Mouse (Mus musculus) stomach, embryonic 14.5 days (tissue): ENCODE results near the gene Paqr3. TPM values are rescaled to one million over a fixed set of nuclear protein-coding genes. Genes with fewer than 3 reads are reported as not detected.

Experiments
- ATAC-seq: fragments of 200-750 bp; cut with Nextera tagmentation; 2 replicates; pipeline ENCODE4 v1.8.0; 2017; ENCODE audit warnings: low read depth, moderate TSS enrichment; ENCODE audit not compliant: insufficient number of reproducible peaks, insufficient read depth, low FRiP score
- H3K27ac ChIP-seq: fragments of 300-500 bp; sonication (generic); 2 replicates; pipeline ENCODE4 v1.5.1; 2014; ENCODE audit warnings: mild to moderate bottlenecking, low read length, moderate library complexity, mixed read lengths
- H3K27me3 ChIP-seq: fragments of 300-500 bp; sonication (generic); 2 replicates; pipeline ENCODE4 v1.6.1; 2014; ENCODE audit warnings: low read length, control low read depth, mixed read lengths; ENCODE audit not compliant: control insufficient read depth, insufficient read depth
- H3K36me3 ChIP-seq: fragments of 300-500 bp; sonication (generic); 2 replicates; pipeline ENCODE4 v1.6.1; 2014; ENCODE audit warnings: mild to moderate bottlenecking, control low read depth, low read length, moderate library complexity, mixed read lengths; ENCODE audit not compliant: control insufficient read depth, insufficient read depth
- H3K4me1 ChIP-seq: fragments of 300-500 bp; sonication (generic); 2 replicates; pipeline ENCODE4 v1.6.1; 2014; ENCODE audit warnings: low read length, control low read depth, mixed read lengths; ENCODE audit not compliant: control insufficient read depth, insufficient read depth
- H3K4me2 ChIP-seq: fragments of 300-500 bp; sonication (generic); replicated peaks from 2 replicates; pipeline ENCODE4 v1.6.1; 2014; ENCODE audit warnings: low read depth, low read length, control low read depth
- H3K4me3 ChIP-seq: fragments of 300-500 bp; sonication (generic); 2 replicates; pipeline ENCODE4 v1.5.1; 2014; ENCODE audit warnings: low read depth, low read length, control low read depth
- H3K9ac ChIP-seq: fragments of 300-500 bp; sonication (generic); replicated peaks from 2 replicates; pipeline ENCODE4 v1.6.1; 2014; ENCODE audit warnings: low read depth, mild to moderate bottlenecking, control low read depth, low read length, moderate library complexity, mixed read lengths
- H3K9me3 ChIP-seq: fragments of 300-500 bp; sonication (generic); 2 replicates; pipeline ENCODE4 v1.6.1; 2016; ENCODE audit warnings: low read depth, low read length, control low read depth; ENCODE audit not compliant: control insufficient read depth
- WGBS: fragments of 180-500 bp; shearing (Covaris S2); extraction: QIAGEN DNeasy Blood & Tissue Kit; methylation state at CpG from one replicate; pipeline ENCODE4 v1.1.7; 2014; 5-methylcytosine and 5-hydroxymethylcytosine counted together
- polyA plus RNA-seq: library from polyadenylated mRNA; unstranded; fragments of >200 nt; fragmentation: Nextera tagmentation; extraction: Ambion mirVana; gene quantifications from 2 replicates; pipeline ENCODE4 v1.2.1, GENCODE M21; 2014

Paqr3 gene
- polyA plus RNA-seq, 1 experiment from 2014 or later = 5.1 TPM

GRCm38 (mm10) chr5:97081481-97081880 is 29.9 kb downstream of the Paqr3 start:
- WGBS = 64% methylated on average over 3 of the region's 3 CpGs
- ATAC-seq = no peak
- H3K4me1 ChIP-seq = no peaks in the 10 kb centered on the region
- H3K4me3 ChIP-seq = no peak overlapping the region
- H3K4me2 ChIP-seq = no peak overlapping the region
- H3K27ac ChIP-seq = no peak overlapping the region
- H3K36me3 ChIP-seq = no peaks in the 10 kb centered on the region
- H3K9ac ChIP-seq = no peak overlapping the region
- H3K9me3 ChIP-seq = no peaks in the 10 kb centered on the region
- no peaks in the 10 kb centered on the region for H3K27me3 ChIP-seq

GRCm38 (mm10) chr5:97078641-97079040 is 32.8 kb downstream of the Paqr3 start:
- 77% methylated on average over 5 of the region's 5 CpGs for WGBS
- H3K36me3 ChIP-seq = no peaks in the 10 kb centered on the region
- H3K4me3 ChIP-seq = no peak overlapping the region
- ATAC-seq = no peak
- H3K27me3 ChIP-seq = no peaks in the 10 kb centered on the region
- no peak overlapping the region for H3K4me2 ChIP-seq
- H3K9ac ChIP-seq = no peak overlapping the region
- H3K9me3 ChIP-seq = no peaks in the 10 kb centered on the region
- no peak overlapping the region for H3K27ac ChIP-seq
- H3K4me1 ChIP-seq = no peaks in the 10 kb centered on the region

- Histone ChIP-seq H3K9ac (no peak overlapping the region), H3K4me3 (no peak overlapping the region), H3K9me3 (no peaks in the 10 kb centered on the region), H3K4me2 (no peak overlapping the region), H3K27me3 (no peaks in the 10 kb centered on the region), H3K36me3 (no peaks in the 10 kb centered on the region), H3K4me1 (no peaks in the 10 kb centered on the region), H3K27ac (no peak overlapping the region)
- 64% methylated on average over 7 of the region's 7 CpGs for WGBS
- no peak for ATAC-seq
Observed at GRCm38 (mm10) chr5:97077676-97078075, 33.7 kb downstream of the Paqr3 start.

- Histone ChIP-seq H3K9ac (no peak overlapping the region), H3K9me3 (no peaks in the 10 kb centered on the region), H3K27me3 (no peaks in the 10 kb centered on the region), H3K4me3 (no peak overlapping the region), H3K4me1 (no peaks in the 10 kb centered on the region), H3K36me3 (no peaks in the 10 kb centered on the region), H3K4me2 (no peak overlapping the region), H3K27ac (no peak overlapping the region)
- WGBS = 82% methylated on average over 5 of the region's 5 CpGs
- no peak for ATAC-seq
Observed at GRCm38 (mm10) chr5:97076167-97076566, 35.2 kb downstream of the Paqr3 start.

- whole genome bisulfite sequencing = 91% methylated on average over 11 of the region's 11 CpGs
- ATAC-seq = no peak
- no peak overlapping the region for H3K27ac ChIP-seq
- H3K9ac ChIP-seq = no peak overlapping the region
- no peak overlapping the region for H3K4me2 ChIP-seq
- no peaks in the 10 kb centered on the region for H3K36me3 ChIP-seq
- no peaks in the 10 kb centered on the region for H3K4me1 ChIP-seq
- H3K9me3 ChIP-seq = no peaks in the 10 kb centered on the region
- no peaks in the 10 kb centered on the region for H3K27me3 ChIP-seq
- no peak overlapping the region for H3K4me3 ChIP-seq
Observed at GRCm38 (mm10) chr5:97075476-97076151, 35.8 kb downstream of the Paqr3 start.

GRCm38 (mm10) chr5:97065746-97066145 is 45.6 kb downstream of the Paqr3 start:
- no peak for ATAC-seq
- H3K36me3 ChIP-seq = peaks cover 24% of the 10 kb centered on the region
- 87% methylated on average over 4 of the region's 4 CpGs for WGBS
- no peaks in the 10 kb centered on the region for H3K27me3 ChIP-seq
- no peak overlapping the region for H3K4me2 ChIP-seq
- H3K27ac ChIP-seq = no peak overlapping the region
- no peak overlapping the region for H3K9ac ChIP-seq
- no peaks in the 10 kb centered on the region for H3K9me3 ChIP-seq
- no peaks in the 10 kb centered on the region for H3K4me1 ChIP-seq
- H3K4me3 ChIP-seq = no peak overlapping the region

- Histone ChIP-seq H3K36me3 (peaks cover 23% of the 10 kb centered on the region), H3K4me3 (no peak overlapping the region), H3K4me2 (no peak overlapping the region), H3K27ac (no peak overlapping the region), H3K27me3 (no peaks in the 10 kb centered on the region), H3K9ac (no peak overlapping the region), H3K9me3 (no peaks in the 10 kb centered on the region), H3K4me1 (no peaks in the 10 kb centered on the region)
- 71% methylated on average over 1 of the region's 1 CpGs for WGBS
- no peak for ATAC-seq
Observed at GRCm38 (mm10) chr5:97062041-97062440, 49.4 kb downstream of the Paqr3 start.

- H3K27me3 ChIP-seq = no peaks in the 10 kb centered on the region
- no peak overlapping the region for H3K9ac ChIP-seq
- 57% methylated on average over 3 of the region's 3 CpGs for WGBS
- no peak for ATAC-seq
- H3K27ac ChIP-seq = no peak overlapping the region
- H3K4me3 ChIP-seq = no peak overlapping the region
- no peaks in the 10 kb centered on the region for H3K4me1 ChIP-seq
- no peaks in the 10 kb centered on the region for H3K9me3 ChIP-seq
- no peak overlapping the region for H3K4me2 ChIP-seq
- H3K36me3 ChIP-seq = peaks cover 16% of the 10 kb centered on the region
Observed at GRCm38 (mm10) chr5:97060864-97061263, 50.5 kb downstream of the Paqr3 start.
